Mouse (Mus musculus) heart, embryonic 14.5 days (tissue): ENCODE data around the gene Tmc3. TPM values are rescaled to one million over a fixed set of nuclear protein-coding genes. Genes with fewer than 3 reads are reported as not detected.

Experiments
- ATAC-seq: fragments of 200-750 bp; cut with Nextera tagmentation; 2 replicates; pipeline ENCODE4 v1.8.0; 2017; ENCODE audit warnings: low read depth, moderate TSS enrichment; ENCODE audit not compliant: insufficient number of reproducible peaks, insufficient read depth, low FRiP score
- H3K27ac ChIP-seq, 2 experiments: fragments of 200-500 bp in 1 of 2; fragments of 300-500 bp in 1 of 2; sonication (generic) in 1 of 2; replicated peaks in 1 of 2; 2 replicates each; pipeline ENCODE4 v1.5.1; 2012 to 2014; ENCODE audit warnings: low read depth in 2 of 2, low read length in 2 of 2, control low read depth in 1 of 2, mild to moderate bottlenecking in 1 of 2, mixed read lengths in 1 of 2; ENCODE audit not compliant: control insufficient read depth in 1 of 2, insufficient read depth in 1 of 2
- H3K27me3 ChIP-seq: fragments of 300-500 bp; sonication (generic); 2 replicates; pipeline ENCODE4 v1.6.1; 2014; ENCODE audit warnings: mild to moderate bottlenecking, low read length, control low read depth; ENCODE audit not compliant: control insufficient read depth, insufficient read depth
- H3K36me3 ChIP-seq: fragments of 300-500 bp; sonication (generic); 2 replicates; pipeline ENCODE4 v1.6.1; 2014; ENCODE audit warnings: mild to moderate bottlenecking, control low read depth, low read length, mixed read lengths; ENCODE audit not compliant: control insufficient read depth, insufficient read depth
- H3K4me1 ChIP-seq, 2 experiments: fragments of 200-500 bp in 1 of 2; fragments of 300-500 bp in 1 of 2; sonication (generic) in 1 of 2; 2 replicates each; pipeline ENCODE4 v1.6.1; 2012 to 2014; ENCODE audit warnings: low read length in 2 of 2, control low read depth in 1 of 2, mixed read lengths in 1 of 2; ENCODE audit not compliant: control insufficient read depth in 2 of 2, insufficient read depth in 2 of 2
- H3K4me2 ChIP-seq: fragments of 300-500 bp; sonication (generic); 2 replicates; pipeline ENCODE4 v1.6.1; 2014; ENCODE audit warnings: mild to moderate bottlenecking, low read length
- H3K4me3 ChIP-seq, 2 experiments: fragments of 200-500 bp in 1 of 2; fragments of 300-500 bp in 1 of 2; sonication (generic) in 1 of 2; 2 replicates each; pipeline ENCODE4 v1.5.1; 2012 to 2014; ENCODE audit warnings: low read length in 2 of 2, mild to moderate bottlenecking in 2 of 2, control low read depth in 1 of 2, low read depth in 1 of 2, moderate library complexity in 1 of 2; ENCODE audit not compliant: control insufficient read depth in 1 of 2, insufficient read depth in 1 of 2
- H3K9ac ChIP-seq: fragments of 300-500 bp; sonication (generic); 2 replicates; pipeline ENCODE4 v1.6.1; 2014; ENCODE audit warnings: mild to moderate bottlenecking, low read length
- H3K9me3 ChIP-seq: fragments of 300-500 bp; sonication (generic); 2 replicates; pipeline ENCODE4 v1.6.1; 2016; ENCODE audit warnings: low read length, control low read depth; ENCODE audit not compliant: control insufficient read depth
- WGBS: fragments of 180-500 bp; shearing (Covaris S2); extraction: QIAGEN DNeasy Blood & Tissue Kit; methylation state at CpG from one replicate; pipeline ENCODE4 v1.1.7; 2014; 5-methylcytosine and 5-hydroxymethylcytosine counted together
- polyA plus RNA-seq: library from polyadenylated mRNA; unstranded; fragments of >200 nt; fragmentation: Nextera tagmentation; extraction: Ambion mirVana; gene quantifications from 2 replicates; pipeline ENCODE4 v1.2.1, GENCODE M21; 2014

Tmc3 gene
- polyA plus RNA-seq, 1 experiment from 2014 or later, result 0.38 TPM

DNA sequence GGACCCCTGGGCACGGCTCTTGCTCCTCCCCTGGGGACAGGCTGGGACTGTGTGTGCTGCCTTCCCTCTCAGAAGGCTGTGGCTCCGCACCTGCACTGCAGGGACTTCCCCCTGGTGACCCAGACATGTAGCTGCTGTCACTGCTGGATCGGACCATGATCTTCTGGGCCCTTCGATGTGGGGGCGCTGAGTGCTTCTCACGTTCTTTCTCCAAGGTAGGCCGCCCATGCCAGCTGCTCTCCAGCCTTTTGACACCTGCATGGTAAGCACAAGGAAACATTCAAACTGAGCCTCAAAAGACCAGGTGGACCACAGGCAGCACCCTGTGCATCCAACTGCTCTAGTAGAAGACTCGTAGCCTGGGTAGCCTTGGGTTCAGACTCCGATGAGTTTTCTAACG, 76.3 kb downstream of the Tmc3 start:
- no peak for ATAC-seq
- Histone ChIP-seq H3K27ac (no peak overlapping the region), H3K4me3 (no peak overlapping the region), H3K4me1 (no peaks in the 10 kb centered on the region), H3K27me3 (no peaks in the 10 kb centered on the region), H3K9ac (no peak overlapping the region), H3K9me3 (0 out of 2 replicates have a peak, but pooled peaks cover 2% of the 10 kb centered on the region), H3K36me3 (no peaks in the 10 kb centered on the region), H3K4me2 (no peak overlapping the region)
- 87% methylated on average over 10 of the region's 10 CpGs for WGBS

DNA sequence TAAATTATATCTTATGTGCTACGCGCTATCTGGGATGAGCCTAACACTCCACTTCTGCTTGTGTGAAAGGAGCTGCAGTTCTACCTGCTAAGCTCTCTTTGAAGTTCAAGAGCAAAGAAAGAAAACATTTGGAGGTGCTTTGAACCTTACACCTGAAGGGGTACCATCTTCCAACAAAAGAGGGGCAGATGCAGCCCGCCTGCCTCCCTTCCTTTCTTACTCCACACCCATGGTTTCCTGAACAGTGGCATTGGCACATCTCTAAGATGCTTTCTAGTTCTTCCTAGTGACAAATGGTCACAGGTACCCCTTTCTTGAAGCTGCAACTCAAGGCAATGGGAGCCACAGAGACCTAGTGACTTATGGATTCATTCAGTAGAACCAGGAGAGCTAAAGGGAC, 77.0 kb downstream of the Tmc3 start:
- H3K9ac ChIP-seq, result no peak overlapping the region
- no peaks in the 10 kb centered on the region for H3K4me1 ChIP-seq
- ATAC-seq, result no peak
- H3K27me3 ChIP-seq, result no peaks in the 10 kb centered on the region
- no peaks in the 10 kb centered on the region for H3K36me3 ChIP-seq
- H3K9me3 ChIP-seq, result 0 out of 2 replicates have a peak, but pooled peaks cover 2% of the 10 kb centered on the region
- no peak overlapping the region for H3K27ac ChIP-seq
- H3K4me3 ChIP-seq, result no peak overlapping the region
- no peak overlapping the region for H3K4me2 ChIP-seq
- 91% methylated on average over 3 of the region's 3 CpGs for WGBS

DNA sequence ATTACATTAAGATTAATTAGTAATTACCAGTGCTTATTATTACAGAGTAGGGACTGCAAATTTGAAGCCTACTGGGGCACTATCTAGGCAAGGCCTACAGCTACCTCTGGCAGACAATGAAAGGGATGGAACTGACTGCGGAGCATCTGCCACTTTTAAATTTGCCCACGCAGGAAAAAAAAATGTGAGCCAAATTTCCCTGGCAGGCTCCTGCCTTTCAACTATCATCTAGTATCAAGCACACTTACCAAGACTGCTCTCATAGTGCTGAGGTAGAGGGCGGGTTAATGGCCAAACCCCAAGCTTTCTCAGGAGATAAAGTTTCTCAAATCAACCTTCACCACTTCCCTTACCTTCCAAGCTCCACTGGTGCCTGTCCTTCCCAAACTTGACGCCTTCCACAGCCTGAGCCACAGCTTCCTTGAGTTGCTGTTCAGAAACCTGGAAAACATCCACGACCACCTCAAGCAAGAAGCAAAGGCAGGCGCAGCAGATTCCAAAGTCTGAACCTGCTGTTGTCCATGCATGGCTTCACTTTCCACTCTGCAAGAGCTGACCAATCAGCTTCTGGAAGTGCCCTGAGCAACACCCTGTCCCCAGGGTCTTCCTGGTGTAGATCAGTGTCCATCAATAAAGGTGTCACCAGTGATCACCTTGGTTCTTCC, 78.1 kb downstream of the Tmc3 start:
- Histone ChIP-seq H3K36me3 (no peaks in the 10 kb centered on the region), H3K4me1 (no peaks in the 10 kb centered on the region), H3K9me3 (0 out of 2 replicates have a peak, but pooled peaks cover under 1% of the 10 kb centered on the region), H3K27ac (no peak overlapping the region), H3K9ac (no peak overlapping the region), H3K27me3 (no peaks in the 10 kb centered on the region), H3K4me3 (no peak overlapping the region), H3K4me2 (no peak overlapping the region)
- no peak for ATAC-seq
- 82% methylated on average over 6 of the region's 6 CpGs for WGBS

DNA sequence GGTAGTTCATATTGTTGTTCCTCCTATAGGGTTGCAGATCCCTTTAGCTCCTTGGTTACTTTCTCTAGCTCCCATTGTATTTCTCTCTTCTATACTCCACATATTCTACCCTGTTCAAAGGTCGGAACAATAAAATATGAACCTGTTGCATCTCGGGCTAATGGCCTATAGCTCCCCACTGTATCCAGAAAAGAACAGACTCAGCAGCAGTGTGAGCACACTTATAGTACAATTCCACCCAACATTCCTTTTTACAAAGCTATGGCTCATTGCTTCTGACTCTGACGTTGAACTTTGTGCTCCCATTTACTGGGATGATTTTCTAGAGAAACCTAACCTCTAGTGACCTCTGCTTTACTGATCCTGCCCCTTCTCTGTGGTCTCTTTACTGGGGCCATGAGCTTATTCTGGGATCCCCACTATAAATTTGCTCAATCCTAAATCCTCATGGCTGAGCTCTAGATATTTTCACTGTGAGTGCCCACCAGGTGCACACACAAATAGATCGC, 81.4 kb downstream of the Tmc3 start:
- Histone ChIP-seq H3K27ac (no peak overlapping the region), H3K36me3 (no peaks in the 10 kb centered on the region), H3K27me3 (no peaks in the 10 kb centered on the region), H3K4me1 (no peaks in the 10 kb centered on the region), H3K4me3 (no peak overlapping the region), H3K9me3 (no peaks in the 10 kb centered on the region), H3K4me2 (no peak overlapping the region), H3K9ac (no peak overlapping the region)
- no peak for ATAC-seq
- WGBS, result 83% methylated on average over 4 of the region's 4 CpGs

DNA sequence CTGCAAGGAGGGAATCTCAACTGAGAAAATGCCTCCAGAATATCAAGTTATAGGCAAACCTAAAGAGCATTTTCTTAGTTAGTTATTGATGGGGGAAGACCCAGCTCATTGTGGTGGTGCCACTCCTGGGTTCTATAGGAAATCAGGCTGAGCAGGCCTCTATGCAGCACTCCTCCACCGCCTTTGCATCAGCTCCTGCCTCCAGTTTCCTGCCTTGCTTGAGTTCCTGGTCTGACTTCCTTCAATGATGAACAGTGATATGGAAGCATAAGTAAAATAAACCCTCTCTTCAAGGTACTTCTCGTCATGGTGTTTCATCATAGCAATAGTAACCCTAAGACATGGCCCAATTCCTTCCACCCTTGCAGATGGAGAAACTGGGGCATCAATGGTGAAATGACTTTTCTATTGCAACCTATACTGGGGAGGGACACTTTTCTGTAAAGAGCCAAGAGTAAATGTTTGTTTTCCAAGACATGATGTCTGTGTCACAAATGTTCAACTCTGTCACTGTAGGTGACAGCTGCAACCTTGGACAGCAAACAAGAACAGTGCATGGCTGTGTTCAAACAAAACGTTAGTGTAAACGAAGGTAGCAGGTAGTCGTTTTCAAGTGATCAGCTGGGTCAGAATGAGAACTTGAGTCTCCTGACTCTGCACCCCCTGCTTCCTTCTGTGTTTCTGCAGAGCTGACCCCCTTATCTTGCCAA, 83.4 kb downstream of the Tmc3 start:
- H3K9ac ChIP-seq, result no peak overlapping the region
- no peaks in the 10 kb centered on the region for H3K4me1 ChIP-seq
- no peaks in the 10 kb centered on the region for H3K9me3 ChIP-seq
- 82% methylated on average over 5 of the region's 5 CpGs for whole genome bisulfite sequencing
- no peak overlapping the region for H3K4me2 ChIP-seq
- H3K27ac ChIP-seq, result no peak overlapping the region
- H3K36me3 ChIP-seq, result no peaks in the 10 kb centered on the region
- no peak for ATAC-seq
- no peaks in the 10 kb centered on the region for H3K27me3 ChIP-seq
- H3K4me3 ChIP-seq, result no peak overlapping the region

DNA sequence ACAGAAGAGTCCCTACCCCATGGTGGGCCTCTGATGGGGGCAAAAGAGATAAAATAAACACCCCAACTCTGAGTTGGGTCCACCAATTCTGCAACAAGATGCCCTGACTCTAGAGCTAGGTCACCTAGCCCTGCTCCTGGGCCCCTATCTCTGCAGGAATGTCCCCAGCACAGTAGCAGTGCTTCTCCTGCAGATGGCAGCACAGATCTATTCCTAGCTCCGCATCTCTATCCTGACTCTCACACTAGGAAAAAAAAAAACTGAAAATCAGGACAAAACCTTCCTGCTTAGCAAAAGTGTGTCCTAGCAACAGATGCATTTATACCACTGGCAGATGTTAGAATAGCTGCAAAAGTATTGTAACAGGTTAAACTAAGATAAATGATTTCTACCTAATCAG, 84.0 kb downstream of the Tmc3 start:
- ATAC-seq, result no peak
- Histone ChIP-seq H3K27ac (no peak overlapping the region), H3K4me2 (no peak overlapping the region), H3K9me3 (peaks cover 2% of the 10 kb centered on the region; the same call in 1 of the 2 replicates), H3K36me3 (no peaks in the 10 kb centered on the region), H3K4me3 (no peak overlapping the region), H3K27me3 (no peaks in the 10 kb centered on the region), H3K9ac (no peak overlapping the region), H3K4me1 (no peaks in the 10 kb centered on the region)
- WGBS, result 4% methylated on average over 1 of the region's 1 CpGs

DNA sequence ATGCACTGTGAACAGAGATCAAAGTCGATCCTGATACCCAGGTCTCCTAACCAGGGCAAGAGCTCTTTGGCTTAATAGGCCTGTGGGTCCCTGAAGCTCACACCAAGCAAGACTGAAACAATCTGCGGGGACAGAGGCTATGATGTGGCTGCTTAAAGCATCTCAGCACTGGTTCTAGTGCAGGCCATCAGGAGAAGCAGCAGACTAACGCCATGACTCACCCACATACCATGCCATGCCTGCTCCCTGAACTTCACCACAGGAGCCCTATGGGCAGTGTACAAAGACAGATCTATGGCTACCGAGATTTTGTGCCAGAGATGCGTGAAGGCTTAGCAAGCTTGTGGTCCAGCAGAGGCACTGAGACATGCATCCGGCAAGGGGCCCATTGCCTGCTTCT, 86.8 kb downstream of the Tmc3 start:
- Histone ChIP-seq H3K4me1 (no peaks in the 10 kb centered on the region), H3K4me3 (no peak overlapping the region), H3K27me3 (no peaks in the 10 kb centered on the region), H3K36me3 (no peaks in the 10 kb centered on the region), H3K4me2 (no peak overlapping the region), H3K9ac (no peak overlapping the region), H3K27ac (no peak overlapping the region), H3K9me3 (peaks cover 8% of the 10 kb centered on the region; the same call in 1 of the 2 replicates)
- ATAC-seq, result no peak
- 84% methylated on average over 6 of the region's 6 CpGs for WGBS
